Mouse (Mus musculus): ENCODE results near the gene Rps4x. TPM values are rescaled to one million over a fixed set of nuclear protein-coding genes. Genes with fewer than 3 reads are reported as not detected.

Gene Rps4x
- polyA plus RNA-seq, 1 experiment: 148 TPM

DNA sequence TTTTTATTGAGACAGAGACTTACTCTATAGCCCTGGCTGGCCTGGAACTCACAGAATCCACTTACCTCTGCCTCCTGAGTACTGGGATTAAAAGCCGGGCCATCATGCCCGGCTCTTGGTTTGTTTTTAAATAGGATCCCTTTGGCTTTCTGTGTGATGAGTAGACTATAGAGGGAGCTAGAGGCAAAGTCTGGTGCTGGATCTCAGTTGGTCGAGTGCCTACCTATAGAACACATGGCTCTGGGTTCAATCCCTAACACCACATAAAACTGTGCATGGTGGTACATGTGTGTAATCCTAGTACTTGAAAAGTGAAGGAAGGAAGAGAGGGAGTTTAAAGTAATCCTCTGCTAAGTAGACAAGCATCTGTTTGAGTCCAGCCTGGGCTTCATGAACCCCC lies 19.1 kb downstream of the Rps4x start:
- peaks cover 19% of the 10 kb centered on the region for H3K27me3 ChIP-seq (replicated peaks)
- TF ChIP-seq FLI1 (IDR thresholded peaks at IDR 0.05; ENCODE audit: low read length): no peak
- TF ChIP-seq GATA1 (IDR thresholded peaks at IDR 0.05; ENCODE audit: borderline replicate concordance, low read length): no peak
- no peaks in the 10 kb centered on the region for H3K9me3 ChIP-seq
- H3K4me3 ChIP-seq (replicated peaks): no peak overlapping the region
- peaks cover 9% of the 10 kb centered on the region for H3K4me1 ChIP-seq
- no peaks in the 10 kb centered on the region for H3K36me3 ChIP-seq (replicated peaks; ENCODE audit: low read length)

DNA sequence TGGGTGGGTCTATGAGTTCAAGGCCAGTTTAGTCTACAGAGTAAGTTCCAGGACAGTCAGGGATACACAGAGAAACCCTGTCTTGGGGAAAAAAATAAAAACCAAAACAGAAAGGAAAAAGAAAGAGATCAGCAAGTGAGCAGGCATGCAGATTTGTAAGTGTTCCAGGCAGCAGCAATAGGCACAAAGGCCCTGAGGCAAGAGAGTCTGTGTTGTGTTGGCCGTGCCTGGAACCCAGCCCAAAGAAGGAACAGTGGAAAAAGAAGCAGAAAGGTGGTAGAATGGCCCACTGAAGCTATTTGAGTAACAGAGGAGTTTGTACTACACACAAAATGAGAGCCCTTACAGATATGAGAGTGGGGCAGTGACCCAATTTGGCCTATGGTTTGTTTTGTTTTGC lies 19.5 kb downstream of the Rps4x start:
- TF ChIP-seq FLI1 (IDR thresholded peaks at IDR 0.05; ENCODE audit: low read length): no peak
- no peak for TF ChIP-seq GATA1 (IDR thresholded peaks at IDR 0.05; ENCODE audit: borderline replicate concordance, low read length)
- Histone ChIP-seq H3K9me3 (no peaks in the 10 kb centered on the region), H3K4me1 (peaks cover 9% of the 10 kb centered on the region), H3K4me3 (replicated peaks) (no peak overlapping the region), H3K36me3 (replicated peaks; ENCODE audit: low read length) (no peaks in the 10 kb centered on the region), H3K27me3 (replicated peaks) (peaks cover 19% of the 10 kb centered on the region)

DNA sequence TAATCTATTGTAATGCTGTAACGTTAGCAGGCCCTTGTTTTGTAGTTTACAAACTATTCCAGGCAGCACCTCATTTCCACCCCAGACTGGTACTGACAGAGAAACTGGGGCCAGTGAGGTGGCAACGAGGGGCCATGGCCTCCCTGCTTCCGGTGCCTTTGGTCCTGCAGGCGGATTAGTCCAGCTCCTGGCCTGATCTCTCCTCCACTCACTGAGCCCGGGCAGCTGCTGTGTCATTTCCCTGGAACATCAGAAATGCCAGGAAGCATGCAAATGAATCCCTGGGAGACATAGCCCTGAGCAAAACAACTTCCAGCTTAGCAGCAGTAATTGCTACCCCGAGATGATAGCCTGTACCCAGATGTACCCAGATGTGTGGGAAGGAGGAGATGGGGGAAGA lies 22.2 kb downstream of the Rps4x start:
- peaks cover 9% of the 10 kb centered on the region for H3K4me1 ChIP-seq
- no peak for TF ChIP-seq FLI1 (IDR thresholded peaks at IDR 0.05; ENCODE audit: low read length)
- TF ChIP-seq GATA1 (IDR thresholded peaks at IDR 0.05; ENCODE audit: borderline replicate concordance, low read length): no peak
- no peaks in the 10 kb centered on the region for H3K9me3 ChIP-seq
- H3K27me3 ChIP-seq (replicated peaks): peaks cover 22% of the 10 kb centered on the region
- H3K4me3 ChIP-seq (replicated peaks): no peak overlapping the region
- no peaks in the 10 kb centered on the region for H3K36me3 ChIP-seq (replicated peaks; ENCODE audit: low read length)

DNA sequence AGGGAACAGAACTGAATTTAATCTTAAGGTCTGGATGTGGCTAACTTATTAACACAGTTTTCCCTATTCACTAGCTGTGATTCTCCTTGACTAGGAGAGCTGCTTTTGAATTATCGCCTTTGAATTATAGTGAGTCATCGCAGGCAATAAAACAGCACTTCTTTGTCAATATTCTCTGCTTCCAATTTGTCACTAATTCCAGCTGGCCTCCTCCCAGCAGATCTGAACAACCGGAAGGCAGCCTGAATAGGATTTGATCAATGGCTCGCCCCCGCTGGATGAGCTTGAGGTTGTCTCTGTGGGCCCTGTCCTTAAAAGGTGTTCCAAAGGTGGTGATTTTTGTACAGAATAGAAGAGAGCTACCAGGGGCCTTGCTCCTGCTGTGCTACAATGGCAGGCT lies 22.7 kb downstream of the Rps4x start:
- Histone ChIP-seq H3K4me1 (peaks cover 9% of the 10 kb centered on the region), H3K27me3 (replicated peaks) (peaks cover 21% of the 10 kb centered on the region), H3K9me3 (no peaks in the 10 kb centered on the region), H3K36me3 (replicated peaks; ENCODE audit: low read length) (no peaks in the 10 kb centered on the region), H3K4me3 (replicated peaks) (no peak overlapping the region)
- TF ChIP-seq GATA1 (IDR thresholded peaks at IDR 0.05; ENCODE audit: borderline replicate concordance, low read length) (no peak), FLI1 (IDR thresholded peaks at IDR 0.05; ENCODE audit: low read length) (no peak)

DNA sequence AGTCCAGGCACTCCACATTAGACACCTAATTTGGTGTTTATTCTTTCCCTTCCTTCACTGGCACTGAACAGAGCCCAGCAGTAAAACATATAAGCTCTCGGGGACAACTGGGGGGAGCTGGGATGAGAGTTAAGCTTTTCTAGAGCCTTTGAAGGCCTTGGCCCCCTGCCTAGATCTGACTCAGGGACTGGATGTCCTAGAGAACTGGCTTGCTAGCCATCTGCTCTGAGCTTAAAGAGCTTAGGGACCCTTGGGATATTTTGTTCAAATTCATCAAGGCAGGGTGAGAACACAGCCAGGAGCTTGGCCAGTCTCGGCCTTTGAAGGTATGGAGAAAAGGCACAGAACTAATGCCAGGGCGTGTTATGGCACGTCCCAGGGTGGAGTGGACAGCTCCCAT lies 25.7 kb downstream of the Rps4x start:
- Histone ChIP-seq H3K27me3 (replicated peaks) (peaks cover 15% of the 10 kb centered on the region), H3K4me3 (replicated peaks) (no peak overlapping the region), H3K36me3 (replicated peaks; ENCODE audit: low read length) (no peaks in the 10 kb centered on the region), H3K9me3 (no peaks in the 10 kb centered on the region), H3K4me1 (peaks cover 9% of the 10 kb centered on the region)
- TF ChIP-seq FLI1 (IDR thresholded peaks at IDR 0.05; ENCODE audit: low read length): no peak
- TF ChIP-seq GATA1 (IDR thresholded peaks at IDR 0.05; ENCODE audit: borderline replicate concordance, low read length): no peak

DNA sequence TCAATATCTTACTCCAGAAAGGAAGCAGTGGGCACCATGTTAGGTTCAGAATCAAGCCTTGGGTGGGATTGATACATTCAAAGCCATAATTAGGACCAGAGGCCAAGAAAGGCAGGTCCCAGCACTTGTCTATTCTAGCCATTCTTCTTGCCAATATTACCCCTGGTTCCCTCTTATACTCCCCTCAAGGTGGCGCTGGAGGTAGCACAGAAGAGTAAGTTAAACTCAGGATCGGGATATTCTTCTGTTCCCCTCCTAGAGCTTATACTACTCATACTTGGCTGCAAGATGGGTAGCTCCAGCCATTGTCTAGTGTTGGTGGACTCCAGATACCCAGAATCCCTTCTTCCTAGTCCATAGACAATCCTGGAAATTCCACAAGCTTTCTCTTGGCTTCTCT lies 26.1 kb downstream of the Rps4x start:
- H3K27me3 ChIP-seq (replicated peaks): peaks cover 15% of the 10 kb centered on the region
- TF ChIP-seq GATA1 (IDR thresholded peaks at IDR 0.05; ENCODE audit: borderline replicate concordance, low read length) (no peak), FLI1 (IDR thresholded peaks at IDR 0.05; ENCODE audit: low read length) (no peak)
- peaks cover 10% of the 10 kb centered on the region for H3K4me1 ChIP-seq
- H3K9me3 ChIP-seq: no peaks in the 10 kb centered on the region
- no peaks in the 10 kb centered on the region for H3K36me3 ChIP-seq (replicated peaks; ENCODE audit: low read length)
- no peak overlapping the region for H3K4me3 ChIP-seq (replicated peaks)

DNA sequence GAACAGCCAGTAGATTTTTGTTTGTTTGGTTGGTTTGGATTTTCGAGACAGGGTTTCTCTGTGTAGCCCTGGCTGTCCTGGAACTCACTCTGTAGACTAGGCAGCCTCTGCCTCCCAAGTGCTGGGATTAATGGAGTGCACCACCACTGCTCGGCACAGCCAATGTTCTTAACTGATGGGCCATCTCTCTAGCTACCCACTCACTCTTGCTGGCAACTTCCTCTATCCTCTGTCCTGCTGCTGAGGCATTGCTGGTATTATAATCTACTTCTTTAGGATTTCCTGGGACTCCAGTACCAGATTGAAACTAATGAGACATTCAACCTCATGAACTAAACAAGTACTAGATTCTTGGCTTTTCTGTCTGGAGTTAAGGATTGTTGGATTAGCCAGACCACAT lies 28.7 kb downstream of the Rps4x start:
- Histone ChIP-seq H3K27me3 (replicated peaks) (peaks cover 5% of the 10 kb centered on the region), H3K4me1 (peaks cover 5% of the 10 kb centered on the region; the same call in 1 of the 2 replicates), H3K9me3 (peaks cover 10% of the 10 kb centered on the region; the same call in 1 of the 2 replicates), H3K36me3 (replicated peaks; ENCODE audit: low read length) (no peaks in the 10 kb centered on the region), H3K4me3 (replicated peaks) (no peak overlapping the region)
- TF ChIP-seq GATA1 (IDR thresholded peaks at IDR 0.05; ENCODE audit: borderline replicate concordance, low read length) (no peak), FLI1 (IDR thresholded peaks at IDR 0.05; ENCODE audit: low read length) (no peak)

DNA sequence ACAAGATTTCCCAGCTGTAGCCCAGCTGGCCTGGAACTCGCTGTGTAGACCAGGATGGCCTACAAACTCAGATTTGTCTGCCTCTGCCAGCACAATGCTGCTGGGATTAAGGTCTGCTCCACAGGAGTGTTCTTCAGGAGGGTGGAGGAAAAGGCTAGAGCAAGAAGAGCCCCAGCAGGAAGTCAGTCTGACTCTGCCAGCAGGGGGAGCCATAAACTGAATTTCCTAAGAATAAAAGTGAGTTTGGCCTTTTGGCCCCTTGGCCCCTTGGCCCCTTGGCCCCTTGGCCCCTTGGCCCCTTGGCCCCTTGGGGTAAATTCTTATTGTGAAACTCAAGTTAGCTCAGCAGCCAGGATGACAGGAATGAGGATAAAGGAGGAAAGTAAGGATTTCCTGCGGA lies 29.4 kb downstream of the Rps4x start:
- Histone ChIP-seq H3K36me3 (replicated peaks; ENCODE audit: low read length) (no peaks in the 10 kb centered on the region), H3K4me1 (peaks cover 5% of the 10 kb centered on the region; the same call in 1 of the 2 replicates), H3K9me3 (peaks cover 10% of the 10 kb centered on the region; the same call in 1 of the 2 replicates), H3K27me3 (replicated peaks) (peaks cover 5% of the 10 kb centered on the region), H3K4me3 (replicated peaks) (no peak overlapping the region)
- TF ChIP-seq GATA1 (IDR thresholded peaks at IDR 0.05; ENCODE audit: borderline replicate concordance, low read length): no peak
- no peak for TF ChIP-seq FLI1 (IDR thresholded peaks at IDR 0.05; ENCODE audit: low read length)

DNA sequence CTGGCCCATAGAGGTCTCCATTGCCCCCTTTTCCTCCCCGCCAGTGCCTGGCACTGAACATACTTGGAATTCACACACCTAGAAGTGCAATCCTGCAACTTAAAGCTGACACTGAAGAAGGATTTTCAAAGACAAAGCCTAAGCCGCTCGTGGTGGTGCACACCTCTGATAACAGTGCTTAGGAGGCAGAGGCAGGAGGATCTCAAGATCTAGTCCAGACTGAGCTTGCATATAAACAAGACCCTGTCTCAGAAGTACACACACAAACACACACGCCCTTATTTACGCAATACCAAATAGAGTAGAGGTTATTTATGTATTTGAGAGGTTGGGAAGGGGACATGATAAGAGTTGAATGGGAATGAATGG lies 31.8 kb downstream of the Rps4x start:
- Histone ChIP-seq H3K9me3 (peaks cover 10% of the 10 kb centered on the region; the same call in 1 of the 2 replicates), H3K4me3 (replicated peaks) (peak overlapping the region; percentile 92), H3K27me3 (replicated peaks) (peaks cover 2% of the 10 kb centered on the region), H3K4me1 (peaks cover 5% of the 10 kb centered on the region; the same call in 1 of the 2 replicates), H3K36me3 (replicated peaks; ENCODE audit: low read length) (no peaks in the 10 kb centered on the region)
- TF ChIP-seq GATA1 (IDR thresholded peaks at IDR 0.05; ENCODE audit: borderline replicate concordance, low read length) (no peak), FLI1 (IDR thresholded peaks at IDR 0.05; ENCODE audit: low read length) (no peak)

DNA sequence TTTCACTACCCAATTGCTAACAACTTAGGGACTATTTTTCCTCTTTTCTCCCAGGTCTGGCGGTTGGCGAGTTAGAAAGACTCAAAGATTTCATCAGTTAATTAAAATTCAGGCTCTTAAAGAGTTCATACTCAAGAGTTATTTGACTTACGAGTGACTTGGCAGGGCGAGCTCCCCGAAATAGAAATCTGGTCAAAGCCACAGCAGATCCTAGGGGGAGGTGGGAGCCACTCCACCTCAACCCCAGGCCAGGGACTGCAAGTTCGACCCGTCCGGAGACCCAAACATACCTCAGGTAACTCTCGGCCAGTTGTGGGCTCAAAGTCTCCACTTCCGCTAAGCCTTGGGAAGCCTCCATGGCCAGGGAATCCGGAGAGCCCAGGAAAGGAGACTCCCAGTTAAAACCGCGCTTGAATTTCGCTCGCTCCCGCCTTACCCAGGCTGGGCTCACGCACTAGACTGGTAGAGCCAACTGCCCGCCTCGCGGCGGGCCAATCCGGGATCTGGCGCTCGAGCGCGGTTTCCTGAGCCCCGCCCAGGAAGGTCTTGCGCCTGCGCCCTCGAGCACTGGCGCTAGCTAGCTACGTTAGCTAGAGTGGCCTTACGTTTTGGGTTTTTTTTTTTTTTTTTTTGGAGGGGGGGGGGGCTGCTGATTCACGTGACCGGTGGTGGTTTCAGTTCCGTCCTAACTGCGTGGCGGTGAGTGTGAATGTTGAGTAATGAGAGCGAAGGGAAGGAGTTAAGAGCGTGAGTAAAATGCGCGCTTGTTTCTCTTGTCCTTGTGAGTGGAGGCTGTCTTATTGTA lies 32.4 kb downstream of the Rps4x start, which contains the start of gene Ercc6l:
Gene Ercc6l (minus strand): TSS at position 474 of the 805 bp plus-strand sequence.
- H3K9me3 ChIP-seq: peaks cover 12% of the 10 kb centered on the region; the same call in 1 of the 2 replicates
- H3K4me1 ChIP-seq: peaks cover 5% of the 10 kb centered on the region; the same call in 1 of the 2 replicates
- TF ChIP-seq FLI1 (IDR thresholded peaks at IDR 0.05; ENCODE audit: low read length): no peak
- no peak for TF ChIP-seq GATA1 (IDR thresholded peaks at IDR 0.05; ENCODE audit: borderline replicate concordance, low read length)
- no peaks in the 10 kb centered on the region for H3K36me3 ChIP-seq (replicated peaks; ENCODE audit: low read length)
- H3K27me3 ChIP-seq (replicated peaks): no peaks in the 10 kb centered on the region
- H3K4me3 ChIP-seq (replicated peaks): peak within 1 kb of the TSS; percentile 92

Measured in megakaryocyte, embryonic 14.5 days (primary cell).